Mouse (Mus musculus): Measurements from ENCODE around the gene Krtap28-10.

GRCm38 (mm10) chr1:83044882-83045427 is 2.7 kb upstream of the Krtap28-10 start, which contains the start of gene Gm47969:
- no peak for TF ChIP-seq EP300 (IDR thresholded peaks at IDR 0.05; ENCODE audit: low read depth)
- no peak for TF ChIP-seq CTCF (IDR thresholded peaks at IDR 0.05; ENCODE audit: low read depth)

All from heart, postnatal 0 days (tissue).